Mouse (Mus musculus): ENCODE measurements around the gene Lrmda.
"Not testable (repeated sequence)": the region's sequence is repeated elsewhere in the genome, so short reads cannot be mapped to it uniquely, and the experiment has no call there.

Gene Lrmda

DNA sequence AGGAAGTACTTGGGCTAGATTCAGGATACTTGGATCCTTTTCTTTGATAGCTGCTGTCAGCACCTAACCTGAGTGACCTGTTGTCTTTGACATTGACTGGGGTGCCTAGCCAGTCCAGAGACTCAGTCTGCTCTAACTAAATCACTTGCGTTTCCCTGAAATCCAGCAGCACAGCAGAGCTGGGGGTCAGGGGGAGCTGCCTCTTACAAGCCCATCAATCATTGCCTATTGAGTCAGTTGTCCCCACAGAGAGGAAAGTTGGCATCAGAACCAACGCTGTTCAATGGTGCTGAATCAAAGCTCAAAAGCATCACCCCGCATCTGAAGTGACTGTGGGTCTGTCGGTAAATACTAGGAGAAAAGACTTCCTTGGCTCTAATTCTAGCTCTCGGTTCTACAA is 725.2 kb downstream of the Lrmda start:
- no peak; the same call in 1 of the 2 replicates for ATAC-seq (ENCODE audit: insufficient number of reproducible peaks, low FRiP score, low TSS enrichment)

DNA sequence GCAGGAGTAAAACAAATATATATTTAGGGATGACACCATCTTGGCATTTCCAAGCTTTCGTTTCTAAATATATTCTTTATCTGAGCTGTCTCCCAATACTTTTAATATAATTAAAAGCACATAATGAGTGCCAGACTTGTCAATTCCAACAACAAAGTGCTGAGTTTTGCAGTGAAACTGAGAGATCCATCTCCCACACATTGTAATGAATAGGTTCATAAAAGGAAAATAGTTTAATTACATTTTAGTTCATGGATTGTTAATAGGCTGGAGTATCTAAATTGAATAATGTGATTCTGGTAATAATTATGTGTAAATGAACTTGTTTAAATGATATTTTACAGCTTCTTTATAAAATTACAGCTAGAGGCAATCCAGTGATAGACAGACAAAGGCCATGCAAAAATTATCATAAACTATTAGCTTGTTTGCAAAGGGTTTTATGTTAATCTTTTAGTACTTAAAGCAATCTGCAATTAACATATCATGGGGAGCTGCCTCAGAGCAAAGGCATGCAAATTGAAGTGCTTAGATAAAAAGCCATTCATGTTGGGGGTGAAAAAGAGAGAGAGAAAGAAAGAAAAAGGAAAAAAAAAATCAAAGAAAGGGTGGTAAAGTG is 725.9 kb downstream of the Lrmda start:
- no peak for ATAC-seq (ENCODE audit: insufficient number of reproducible peaks, low FRiP score, low TSS enrichment)

GRCm38 (mm10) chr14:22745882-22746480 is 726.5 kb downstream of the Lrmda start:
- no peak for ATAC-seq (ENCODE audit: insufficient number of reproducible peaks, low FRiP score, low TSS enrichment)

GRCm38 (mm10) chr14:22747816-22748215 is 728.3 kb downstream of the Lrmda start:
- ATAC-seq (ENCODE audit: insufficient number of reproducible peaks, low FRiP score, low TSS enrichment): no peak

GRCm38 (mm10) chr14:22750409-22750808 is 730.9 kb downstream of the Lrmda start:
- no peak for ATAC-seq (ENCODE audit: insufficient number of reproducible peaks, low FRiP score, low TSS enrichment)

- no peak for ATAC-seq (ENCODE audit: insufficient number of reproducible peaks, low FRiP score, low TSS enrichment)
Observed at GRCm38 (mm10) chr14:22751290-22751689, 731.8 kb downstream of the Lrmda start.

DNA sequence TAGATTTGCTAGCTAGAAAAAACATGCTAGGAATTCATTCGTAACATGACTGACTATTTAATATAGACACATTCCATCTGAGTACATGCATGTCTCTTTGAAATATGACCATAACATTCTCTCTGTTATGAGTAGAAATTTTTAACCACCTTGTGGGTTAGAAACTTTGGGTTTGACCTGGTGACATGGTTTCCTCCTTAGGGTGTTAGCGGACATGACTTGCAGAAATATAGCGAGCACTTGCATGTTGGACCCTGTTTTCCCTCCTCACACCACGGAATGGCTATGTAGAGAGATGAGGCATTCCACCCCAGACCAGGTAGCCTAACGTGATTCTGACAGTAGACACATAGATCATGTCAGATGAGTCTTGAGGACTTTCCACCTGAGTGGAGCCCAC is 735.1 kb downstream of the Lrmda start:
- ATAC-seq (ENCODE audit: insufficient number of reproducible peaks, low FRiP score, low TSS enrichment): no peak

GRCm38 (mm10) chr14:22757493-22757892 is 738.0 kb downstream of the Lrmda start:
- ATAC-seq (ENCODE audit: insufficient number of reproducible peaks, low FRiP score, low TSS enrichment): no peak

GRCm38 (mm10) chr14:22759216-22759615 is 739.7 kb downstream of the Lrmda start:
- ATAC-seq (ENCODE audit: insufficient number of reproducible peaks, low FRiP score, low TSS enrichment): no peak

DNA sequence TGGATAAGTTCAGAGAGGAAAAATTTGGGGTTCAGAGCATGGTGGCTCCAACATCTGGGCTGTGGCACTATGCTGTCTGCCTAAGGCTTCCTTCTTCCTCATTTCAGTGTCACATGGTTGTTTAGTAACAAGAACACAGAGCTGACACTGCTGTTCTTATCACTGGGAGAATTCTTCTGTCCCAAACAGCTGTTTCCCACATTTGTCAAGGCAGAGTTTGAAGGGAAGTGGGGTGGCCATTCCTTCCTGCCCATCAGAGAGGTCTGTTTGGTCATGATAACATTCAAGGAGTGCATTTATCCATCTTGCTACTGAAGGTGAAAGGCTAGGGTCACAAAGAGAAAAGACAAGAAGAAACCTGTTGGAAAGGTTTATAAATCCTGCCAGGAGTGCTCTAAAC is 740.2 kb downstream of the Lrmda start:
- ATAC-seq (ENCODE audit: insufficient number of reproducible peaks, low FRiP score, low TSS enrichment): no peak

DNA sequence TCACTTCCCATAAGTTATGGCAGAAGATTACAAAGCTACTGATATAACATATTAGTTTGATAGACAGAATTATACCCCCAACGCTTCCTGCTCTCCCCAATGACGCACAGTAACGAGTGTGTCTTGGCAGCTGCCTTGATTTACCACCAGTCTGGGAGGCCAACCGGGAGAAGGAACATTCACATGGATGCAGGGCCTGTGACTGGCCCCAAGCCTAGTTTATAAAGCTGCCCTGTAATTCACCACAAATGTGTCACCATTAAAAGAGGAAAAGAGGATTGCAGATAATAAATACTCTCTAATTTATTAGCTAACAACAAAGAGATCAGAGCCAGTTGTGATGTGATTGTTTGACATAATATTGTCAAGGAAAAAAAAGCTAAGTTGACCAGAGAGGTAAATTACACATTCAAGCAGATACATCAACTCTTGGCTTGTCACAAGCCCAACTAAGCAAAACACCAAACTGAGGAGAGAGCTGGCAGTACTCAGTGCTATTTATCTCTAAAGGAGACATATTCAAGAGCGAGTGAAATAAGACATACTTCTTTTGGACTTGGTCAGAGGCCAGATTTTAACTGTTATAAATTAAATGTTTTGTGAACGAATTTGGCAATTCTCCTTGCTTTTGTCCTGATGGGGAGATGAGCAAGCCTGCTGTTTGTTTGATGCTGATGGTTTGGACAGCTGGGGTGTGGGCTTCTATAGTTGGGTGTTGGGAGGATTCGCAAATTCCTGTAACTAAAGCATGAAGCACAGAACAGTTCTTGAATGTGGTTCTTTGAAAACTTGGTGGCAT is 740.9 kb downstream of the Lrmda start:
- ATAC-seq (ENCODE audit: insufficient number of reproducible peaks, low FRiP score, low TSS enrichment): no peak

- ATAC-seq (ENCODE audit: insufficient number of reproducible peaks, low FRiP score, low TSS enrichment): no peak
Observed at GRCm38 (mm10) chr14:22781709-22782108, 762.2 kb downstream of the Lrmda start.

DNA sequence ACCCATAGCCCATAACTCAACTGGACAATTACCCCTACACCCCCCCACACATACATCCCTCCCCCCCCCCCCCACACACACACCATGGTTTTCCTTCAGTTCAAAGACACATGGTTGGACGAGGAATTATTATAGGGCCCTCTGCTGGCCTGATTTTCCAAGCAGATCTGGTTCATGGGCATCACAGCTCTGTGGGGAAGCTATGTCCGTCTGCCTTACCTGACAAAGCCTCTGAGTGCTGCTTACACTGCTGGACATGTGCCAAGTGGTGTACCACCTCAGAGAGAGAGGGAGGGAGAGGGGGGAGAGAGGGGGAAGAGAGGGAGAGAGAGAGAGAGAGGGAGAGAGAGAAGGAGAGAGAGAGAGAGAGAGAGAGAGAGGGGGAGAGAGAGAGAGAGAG is 762.9 kb downstream of the Lrmda start:
- ATAC-seq (ENCODE audit: insufficient number of reproducible peaks, low FRiP score, low TSS enrichment): no peak

GRCm38 (mm10) chr14:22783211-22784161 is 764.0 kb downstream of the Lrmda start:
- ATAC-seq (ENCODE audit: insufficient number of reproducible peaks, low FRiP score, low TSS enrichment): no peak

GRCm38 (mm10) chr14:22800020-22800419 is 780.5 kb downstream of the Lrmda start:
- ATAC-seq (ENCODE audit: insufficient number of reproducible peaks, low FRiP score, low TSS enrichment): no peak

DNA sequence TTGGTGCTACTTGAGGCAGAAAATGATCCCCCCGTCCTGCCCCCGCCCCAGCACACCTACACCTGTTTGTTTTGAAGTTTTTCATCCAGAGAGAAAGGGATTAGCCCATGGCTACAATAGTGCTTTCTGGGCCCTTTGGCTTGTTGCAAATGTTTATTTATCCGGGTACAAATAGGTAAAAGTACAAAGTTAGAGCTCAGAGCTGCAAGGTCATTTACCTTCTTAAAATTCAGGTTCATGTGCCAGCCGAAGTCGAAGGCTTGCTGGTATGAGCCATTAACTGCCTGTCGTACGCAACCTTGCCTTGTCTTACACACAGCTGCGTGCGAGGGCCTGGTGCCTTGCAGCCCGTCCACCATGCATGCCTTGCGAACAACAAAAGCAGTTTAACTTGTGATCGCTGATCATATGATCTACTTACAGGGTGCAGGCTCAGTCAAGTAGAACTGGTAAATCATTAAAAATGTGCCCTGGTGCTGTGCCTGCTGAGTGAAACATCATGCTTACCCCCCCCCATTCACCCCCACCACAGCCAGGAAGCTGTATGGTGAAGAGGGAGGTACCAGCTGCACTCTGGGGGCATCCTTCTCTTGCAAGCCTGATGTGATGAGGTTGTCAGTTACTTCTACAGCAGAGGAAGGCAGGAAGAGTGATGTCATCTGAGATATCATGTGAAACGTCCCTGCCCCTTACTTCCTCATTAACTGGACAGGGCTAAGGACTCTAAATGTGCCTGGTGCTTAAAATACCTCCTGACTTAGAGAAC is 781.5 kb downstream of the Lrmda start:
- ATAC-seq (ENCODE audit: insufficient number of reproducible peaks, low FRiP score, low TSS enrichment): no peak

GRCm38 (mm10) chr14:22801714-22802113 is 782.2 kb downstream of the Lrmda start:
- ATAC-seq (ENCODE audit: insufficient number of reproducible peaks, low FRiP score, low TSS enrichment): not testable (repeated sequence)

- no peak for ATAC-seq (ENCODE audit: insufficient number of reproducible peaks, low FRiP score, low TSS enrichment)
Observed at GRCm38 (mm10) chr14:22807324-22807723, 787.8 kb downstream of the Lrmda start.

DNA sequence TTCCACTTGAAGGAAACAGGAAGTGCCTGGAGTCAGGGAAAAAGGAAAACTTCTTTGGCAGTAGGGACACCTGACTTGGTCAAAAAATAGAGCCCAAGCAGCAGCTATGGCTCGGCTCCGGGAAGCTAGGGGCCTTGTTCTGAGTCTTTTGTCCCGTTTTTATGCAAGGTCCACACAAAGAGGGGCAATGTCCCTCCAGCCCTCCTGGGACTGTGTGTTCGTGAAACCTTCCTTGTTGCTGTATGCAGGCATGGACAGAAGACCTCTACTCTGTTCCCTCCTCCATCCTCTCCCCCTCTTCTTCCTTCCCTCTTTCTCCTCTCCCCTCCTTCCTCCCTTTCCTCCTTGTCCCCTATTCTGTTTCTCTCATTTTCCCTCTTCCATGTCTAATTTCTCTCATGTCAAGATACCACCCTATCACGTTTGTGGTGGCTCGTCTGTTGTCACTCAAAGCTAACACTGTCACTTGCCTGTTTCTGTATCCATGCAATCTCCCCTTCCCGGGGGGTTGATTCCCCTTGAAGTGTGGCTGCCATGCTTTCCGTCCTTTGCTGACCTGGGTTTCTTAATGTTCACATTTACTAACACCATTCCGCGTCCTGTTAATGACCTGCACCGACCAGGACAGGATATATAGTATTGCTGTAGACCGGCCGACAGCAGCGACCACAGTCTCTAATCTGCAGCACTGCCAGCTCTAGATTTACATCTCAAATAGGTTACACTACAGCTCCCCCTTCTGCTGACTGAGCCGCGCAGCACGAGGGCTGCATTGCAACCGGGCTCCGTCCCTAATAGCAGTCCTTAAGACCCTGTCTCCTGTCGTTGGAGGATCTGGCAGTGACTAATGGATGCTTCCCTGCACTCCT is 788.4 kb downstream of the Lrmda start:
- peak; percentile 36; the same call in 1 of the 2 replicates for ATAC-seq (ENCODE audit: insufficient number of reproducible peaks, low FRiP score, low TSS enrichment)

Measured in cerebellum, adult (tissue).